Mouse (Mus musculus) brown adipose tissue, adult 24 weeks (tissue): ENCODE measurements around the gene Fitm1. TPM values are rescaled to one million over a fixed set of nuclear protein-coding genes. Genes with fewer than 3 reads are reported as not detected.

Experiments used
- H3K27ac ChIP-seq: fragments of 200-500 bp; replicated peaks from 2 replicates; pipeline ENCODE4 v1.5.1; 2012; ENCODE audit warnings: low read depth, mild to moderate bottlenecking, low read length
- H3K4me1 ChIP-seq: fragments of 200-500 bp; 2 replicates; pipeline ENCODE4 v1.6.1; 2012; ENCODE audit warnings: low read length, mixed read lengths; ENCODE audit not compliant: control insufficient read depth, insufficient read depth, insufficient read length
- H3K4me3 ChIP-seq: fragments of 200-500 bp; 2 replicates; pipeline ENCODE4 v1.5.1; 2012; ENCODE audit warnings: low read depth, mild to moderate bottlenecking, low read length, moderate library complexity; ENCODE audit not compliant: insufficient read depth
- polyA plus RNA-seq: library from polyadenylated mRNA; stranded (reverse); fragments of >200 nt; gene quantifications from 2 replicates; pipeline ENCODE4 v1.2.4, GENCODE M21; 2012; ENCODE audit not compliant: missing spikeins, insufficient read depth, insufficient read length

The Fitm1 gene
- polyA plus RNA-seq, 1 experiment = 5.4 TPM

- no peak overlapping the region for H3K27ac ChIP-seq
- no peak overlapping the region for H3K4me3 ChIP-seq
Measured at GRCm38 (mm10) chr14:55558740-55559448, 16.5 kb upstream of the Fitm1 start.

GRCm38 (mm10) chr14:55559799-55560201 lies 15.6 kb upstream of the Fitm1 start, which contains the start of gene Dcaf11:
Gene Dcaf11 (plus strand): TSS chr14:55560006.
- H3K27ac ChIP-seq = peak within 1 kb of the TSS; percentile 98
- peak within 1 kb of the TSS; percentile 90 for H3K4me3 ChIP-seq

More at GRCm38 (mm10) chr14:55558740-55559448, 16.5 kb upstream of the Fitm1 start:
- peaks cover 7% of the 10 kb centered on the region for H3K4me1 ChIP-seq

GRCm38 (mm10) chr14:55560202-55561073 lies 15.0 kb upstream of the Fitm1 start, which contains the start of gene A730061H03Rik:
Gene A730061H03Rik (minus strand): TSS chr14:55560406.
- Histone ChIP-seq H3K27ac (peak within 1 kb of the TSS; percentile 98), H3K4me3 (peak within 1 kb of the TSS; percentile 90), H3K4me1 (peaks cover 7% of the 10 kb centered on the region)

More at GRCm38 (mm10) chr14:55559799-55560201, 15.6 kb upstream of the Fitm1 start, which contains the start of gene Dcaf11:
- peaks cover 7% of the 10 kb centered on the region for H3K4me1 ChIP-seq

GRCm38 (mm10) chr14:55561860-55562259 lies 13.6 kb upstream of the Fitm1 start:
- no peak overlapping the region for H3K4me3 ChIP-seq
- H3K27ac ChIP-seq = no peak overlapping the region
- H3K4me1 ChIP-seq = peaks cover 7% of the 10 kb centered on the region

GRCm38 (mm10) chr14:55563249-55563648 lies 12.2 kb upstream of the Fitm1 start:
- H3K27ac ChIP-seq = no peak overlapping the region
- peaks cover 7% of the 10 kb centered on the region for H3K4me1 ChIP-seq
- no peak overlapping the region for H3K4me3 ChIP-seq

- Histone ChIP-seq H3K4me1 (peaks cover 7% of the 10 kb centered on the region), H3K4me3 (no peak overlapping the region), H3K27ac (no peak overlapping the region)
Measured at GRCm38 (mm10) chr14:55565748-55566147, 9.7 kb upstream of the Fitm1 start.

GRCm38 (mm10) chr14:55567496-55567895 lies 7.9 kb upstream of the Fitm1 start:
- Histone ChIP-seq H3K4me3 (no peak overlapping the region), H3K4me1 (no peaks in the 10 kb centered on the region), H3K27ac (no peak overlapping the region)

- H3K4me3 ChIP-seq = no peak overlapping the region
- H3K4me1 ChIP-seq = no peaks in the 10 kb centered on the region
- H3K27ac ChIP-seq = no peak overlapping the region
Measured at GRCm38 (mm10) chr14:55570588-55570987, 4.8 kb upstream of the Fitm1 start.

- Histone ChIP-seq H3K4me3 (no peak overlapping the region), H3K4me1 (no peaks in the 10 kb centered on the region), H3K27ac (no peak overlapping the region)
Measured at GRCm38 (mm10) chr14:55571760-55572159, 3.7 kb upstream of the Fitm1 start.

- H3K4me1 ChIP-seq = no peaks in the 10 kb centered on the region
- H3K27ac ChIP-seq = no peak overlapping the region
- no peak overlapping the region for H3K4me3 ChIP-seq
Measured at GRCm38 (mm10) chr14:55575711-55576110, 294 bp downstream of the Fitm1 start.

GRCm38 (mm10) chr14:55576376-55576775 lies 959 bp downstream of the Fitm1 start:
- H3K4me1 ChIP-seq = no peaks in the 10 kb centered on the region
- no peak overlapping the region for H3K27ac ChIP-seq
- H3K4me3 ChIP-seq = no peak overlapping the region

GRCm38 (mm10) chr14:55577871-55578667 lies 2.7 kb downstream of the Fitm1 start, which contains the start of gene Psme1:
Gene Psme1 (plus strand): TSS chr14:55578123.
- Histone ChIP-seq H3K4me1 (no peaks in the 10 kb centered on the region), H3K27ac (peak within 1 kb of the TSS; percentile 76), H3K4me3 (peak within 1 kb of the TSS; percentile 87)

GRCm38 (mm10) chr14:55578668-55579269 lies 3.4 kb downstream of the Fitm1 start:
- peak overlapping the region; percentile 76 for H3K27ac ChIP-seq
- no peaks in the 10 kb centered on the region for H3K4me1 ChIP-seq

More at GRCm38 (mm10) chr14:55578668-55579269, 3.4 kb downstream of the Fitm1 start:
- peak overlapping the region; percentile 87 for H3K4me3 ChIP-seq
